Mouse (Mus musculus): ENCODE results near the gene Sh3glb2.

DNA sequence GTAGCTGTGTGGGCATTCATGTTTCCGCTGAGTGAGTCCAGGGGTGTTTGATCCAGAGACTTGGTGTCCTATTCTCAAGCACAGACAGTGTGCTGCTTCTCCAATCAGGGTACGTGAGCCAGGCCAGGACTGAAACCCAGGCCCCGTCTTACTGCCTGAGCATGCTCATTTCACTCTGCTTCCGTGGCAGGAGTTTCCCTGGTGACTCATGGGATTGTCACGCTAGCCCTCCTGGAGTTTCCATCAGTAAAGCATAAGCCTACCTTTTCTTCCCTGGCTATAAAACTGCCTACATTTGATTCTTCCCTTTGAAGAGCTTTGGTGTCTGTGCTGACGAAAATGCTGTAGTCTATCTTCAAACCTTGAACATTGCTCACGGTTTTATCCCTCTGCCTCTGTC is 36.0 kb downstream of the Sh3glb2 start:
- no peak for TF ChIP-seq POLR2A (IDR thresholded peaks at IDR 0.05; ENCODE audit: low read depth, low read length)
- TF ChIP-seq CTCF (IDR thresholded peaks at IDR 0.05; ENCODE audit: extremely low read depth, insufficient read depth, insufficient read length, insufficient replicate concordance), result no peak

Data from spleen, adult 2 months (tissue).